Mouse (Mus musculus) gastrocnemius, adult 8-10 months (tissue): Measurements from ENCODE around the gene Sptlc3. TPM values are rescaled to one million over a fixed set of nuclear protein-coding genes. Genes with fewer than 3 reads are reported as not detected.

Experiments
- DNase-seq, 2 experiments: peaks; one replicate each; pipeline ENCODE4 v3.0.0; 2022; ENCODE audit warnings: low spot score in 2 of 2
- total RNA-seq, 4 experiments: library from RNA; stranded (reverse); gene quantifications; 2 replicates each; pipeline ENCODE4 v1.2.4; 2022

Sptlc3 gene
- not detected for total RNA-seq

DNA sequence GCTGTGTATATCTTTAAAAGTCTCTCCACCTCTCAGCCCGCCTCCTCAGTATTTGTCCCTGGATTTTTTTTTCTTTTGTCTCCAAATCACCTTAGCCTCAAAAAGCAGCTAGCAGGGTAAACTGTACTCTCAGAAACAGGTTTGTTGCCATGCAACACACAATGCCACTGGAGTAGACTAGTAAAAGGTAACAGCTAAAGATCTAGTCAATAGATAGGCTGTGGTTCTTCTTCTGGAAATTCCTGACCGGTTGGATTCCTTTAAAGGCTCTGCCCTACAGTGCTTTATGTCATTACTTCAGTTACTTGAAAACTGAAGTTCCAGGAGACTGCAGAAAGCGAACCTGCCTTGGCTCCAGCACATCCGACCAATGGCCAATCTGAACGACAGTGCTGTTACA lies at the start of gene Sptlc3:
TSS of gene Sptlc3 (plus strand) at position 78 of the 400 bp plus-strand sequence.
- no peak for DNase-seq

DNA sequence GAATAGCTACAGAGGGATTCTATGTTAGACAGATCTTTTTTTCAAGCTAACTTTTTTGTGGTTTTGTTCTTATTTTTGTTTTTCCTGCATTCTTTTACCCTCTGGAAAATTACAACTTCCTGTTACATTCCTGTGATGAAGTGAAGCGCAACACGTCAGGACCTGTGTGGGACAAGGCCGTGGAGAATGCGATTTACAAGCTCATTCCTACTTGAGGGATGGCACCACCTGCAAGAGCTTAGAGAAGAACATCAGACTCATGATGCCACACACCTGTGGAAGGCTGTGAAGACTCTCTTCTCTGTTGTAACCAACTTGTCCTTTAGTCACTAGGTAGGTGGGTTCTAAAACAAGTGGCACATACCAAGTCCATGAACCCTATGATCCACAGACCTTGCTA lies 26.0 kb upstream of the Sptlc3 start:
- no peak for DNase-seq

DNA sequence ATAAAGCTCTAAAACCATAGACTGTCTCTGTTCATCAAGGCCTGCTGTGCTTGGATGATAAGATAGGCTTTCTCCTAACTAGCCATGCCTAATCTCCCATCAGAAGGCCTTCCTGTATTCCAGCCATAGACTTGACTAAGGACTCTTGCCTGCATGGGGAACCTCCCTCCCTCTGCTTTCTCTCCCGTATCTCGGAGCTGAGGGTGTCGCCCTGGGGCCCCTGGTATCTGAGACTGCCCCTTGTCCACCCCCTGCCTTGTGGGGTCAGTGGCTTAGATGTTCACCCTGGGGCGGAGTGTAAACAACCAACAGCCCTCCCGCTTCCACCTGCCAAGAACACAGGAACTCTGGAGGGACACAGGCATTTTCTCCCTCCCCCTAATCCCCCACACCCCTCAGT lies 5.0 kb upstream of the Sptlc3 start:
- no peak for DNase-seq

DNA sequence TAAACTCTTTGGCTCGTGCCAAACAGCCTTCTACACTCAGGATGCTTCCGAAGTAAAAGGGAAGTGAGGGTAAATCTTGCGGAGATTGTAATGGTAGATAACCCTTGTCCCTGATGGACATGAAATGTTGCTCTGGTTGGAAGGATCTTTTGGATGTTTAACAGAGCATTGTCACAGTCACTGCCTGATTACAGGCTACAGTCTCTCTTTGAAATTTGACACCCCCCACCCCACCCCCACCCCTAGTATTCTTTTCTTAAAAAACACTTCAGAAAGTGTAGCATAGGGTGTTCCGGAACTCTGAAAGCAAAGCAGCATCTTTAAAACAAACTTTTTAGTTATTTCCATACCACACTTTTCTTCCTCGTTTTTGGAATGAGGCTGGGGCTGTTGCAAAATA lies 916 bp downstream of the Sptlc3 start:
- DNase-seq: no peak

DNA sequence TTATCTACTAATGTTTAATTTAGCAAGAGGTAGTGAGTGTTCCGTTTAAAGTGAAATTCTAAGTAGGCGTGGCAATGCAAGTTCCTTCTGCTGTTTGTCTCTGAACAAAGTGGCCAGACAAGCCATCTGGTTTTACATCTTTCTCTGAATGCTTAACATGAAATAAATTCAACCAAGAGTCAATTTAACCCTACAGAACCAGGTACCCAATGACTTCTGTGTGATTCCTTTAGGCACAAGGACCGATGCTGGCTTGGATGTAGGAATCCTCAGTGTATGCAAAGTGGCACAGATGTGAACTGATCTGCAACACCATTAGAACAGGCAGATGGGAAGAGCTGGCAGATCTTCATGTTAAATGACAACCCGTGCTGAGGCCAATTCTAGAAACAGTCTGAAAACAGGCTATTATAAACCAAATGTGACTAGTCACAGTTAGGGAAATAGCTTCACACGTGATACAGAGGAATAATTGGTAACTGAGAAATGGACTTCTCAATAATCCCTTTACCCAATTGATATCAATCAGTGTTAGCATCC lies 68.3 kb downstream of the Sptlc3 start:
- DNase-seq: no peak

DNA sequence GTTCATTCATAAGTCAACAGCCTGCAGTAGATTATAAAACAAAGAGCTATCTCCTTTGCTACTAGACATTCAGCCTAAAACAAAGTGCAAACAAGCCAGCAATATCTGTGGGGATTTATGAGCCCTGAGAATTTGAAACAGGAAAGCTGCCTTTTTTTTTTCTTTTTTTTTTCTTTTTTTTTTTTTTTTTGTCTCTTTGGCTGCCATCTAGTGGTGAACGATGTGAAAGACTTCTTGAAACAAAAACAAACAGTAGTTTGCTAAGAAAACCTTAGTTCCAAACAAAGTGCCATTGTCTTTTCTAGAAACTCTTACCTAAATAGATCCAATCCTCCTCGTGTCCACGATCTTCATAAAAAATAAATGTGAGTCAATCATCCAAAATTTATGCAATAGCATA lies 85.6 kb downstream of the Sptlc3 start:
- DNase-seq: no peak

DNA sequence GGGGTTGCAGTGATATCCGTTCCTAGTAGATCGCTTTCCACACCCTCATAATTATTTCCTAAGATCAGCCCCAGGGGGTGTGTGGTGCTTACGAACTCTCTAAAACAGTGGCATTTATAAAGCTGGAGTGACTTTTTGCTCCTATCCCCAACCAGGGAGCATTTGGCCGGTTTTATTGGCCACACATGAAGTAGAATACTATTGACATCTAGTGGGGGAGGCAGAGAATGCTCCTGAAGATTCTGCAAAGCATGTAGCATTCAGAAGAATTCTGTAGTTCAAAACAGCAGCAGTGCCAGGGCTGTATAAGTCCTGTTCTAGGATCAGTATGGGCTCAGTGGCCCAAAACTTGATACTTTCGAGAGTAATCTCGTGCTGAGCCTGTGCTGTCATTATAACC lies 89.1 kb downstream of the Sptlc3 start:
- DNase-seq: no peak

DNA sequence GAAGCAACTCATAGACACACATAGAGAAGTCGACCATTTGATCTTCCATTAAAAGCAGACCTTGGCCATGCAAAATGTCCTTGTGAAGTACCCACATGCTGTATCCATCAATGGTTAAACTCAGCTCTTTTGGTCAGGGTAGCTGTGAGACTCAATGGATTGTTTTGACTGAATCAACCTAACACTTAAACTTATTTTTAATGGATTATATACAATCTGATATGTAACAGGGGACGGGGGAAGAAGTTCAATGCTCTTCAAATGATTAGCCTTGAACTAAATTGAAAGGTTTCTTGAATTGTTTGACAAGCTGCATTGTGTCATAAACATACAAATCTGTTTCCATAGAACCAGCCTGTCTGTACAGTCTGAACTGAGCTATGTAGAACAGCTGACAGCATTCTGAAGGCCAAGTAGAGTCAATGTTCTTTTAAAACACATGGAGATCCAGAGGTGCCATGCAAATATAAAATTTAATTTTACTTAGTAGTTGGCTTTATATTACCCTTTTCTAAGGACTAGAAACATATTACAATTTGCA lies 94.0 kb downstream of the Sptlc3 start:
- no peak for DNase-seq

DNA sequence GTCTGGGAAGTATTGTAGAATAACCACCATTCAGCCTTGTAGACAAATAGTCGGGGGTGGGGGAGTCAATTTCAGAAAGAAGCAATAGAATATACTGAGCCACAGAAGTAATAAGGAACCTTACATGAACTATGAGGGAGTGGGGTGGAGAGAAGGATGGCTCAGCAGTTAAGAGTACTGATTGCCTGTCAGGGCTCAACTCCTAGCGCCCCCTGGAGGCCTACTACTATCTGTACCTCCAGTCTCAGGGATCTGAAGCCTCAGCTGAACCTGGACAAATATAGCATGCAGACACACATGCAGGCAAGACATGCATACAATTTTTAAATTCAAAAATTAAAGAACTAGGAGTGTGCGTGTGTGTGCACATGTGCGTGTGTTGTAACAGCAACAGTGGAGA lies 96.2 kb downstream of the Sptlc3 start:
- DNase-seq: no peak

DNA sequence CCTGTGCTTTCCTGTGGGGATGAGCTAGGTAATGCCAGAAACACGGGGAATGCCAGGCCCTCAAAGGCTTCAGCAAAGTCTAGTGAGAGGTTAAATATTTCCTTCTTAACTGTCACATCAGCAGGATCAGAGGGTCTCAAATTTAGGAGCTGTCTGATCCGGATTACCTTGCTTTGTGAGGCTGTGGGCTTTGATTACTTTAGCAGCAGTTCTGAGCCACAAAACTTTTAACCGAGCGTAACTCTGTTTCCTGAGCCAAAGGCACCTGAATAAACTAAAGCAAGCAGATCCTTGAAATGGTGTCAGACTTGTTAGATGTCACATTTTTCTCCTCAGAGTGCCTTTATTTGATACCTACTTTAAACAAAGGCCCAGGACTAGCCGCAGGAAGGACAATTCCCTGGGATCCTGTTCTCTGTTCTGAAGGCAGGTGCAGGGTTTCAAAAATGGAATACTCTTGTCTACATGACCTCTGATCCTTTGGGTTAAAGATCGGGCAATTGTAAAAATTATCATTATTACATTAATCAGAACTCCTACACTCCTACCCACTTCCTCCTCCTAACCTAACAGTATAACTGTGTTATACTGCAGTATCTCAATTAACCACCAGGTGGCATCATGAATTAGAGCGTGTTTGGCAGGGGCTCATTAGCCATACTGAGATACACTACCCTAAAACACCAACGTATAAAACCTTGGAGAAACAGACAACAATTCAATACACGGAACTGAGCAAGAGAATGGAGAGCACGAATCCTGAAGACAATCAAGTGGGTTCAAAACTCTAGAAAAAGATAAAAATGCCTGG lies 97.4 kb downstream of the Sptlc3 start:
- no peak for DNase-seq

DNA sequence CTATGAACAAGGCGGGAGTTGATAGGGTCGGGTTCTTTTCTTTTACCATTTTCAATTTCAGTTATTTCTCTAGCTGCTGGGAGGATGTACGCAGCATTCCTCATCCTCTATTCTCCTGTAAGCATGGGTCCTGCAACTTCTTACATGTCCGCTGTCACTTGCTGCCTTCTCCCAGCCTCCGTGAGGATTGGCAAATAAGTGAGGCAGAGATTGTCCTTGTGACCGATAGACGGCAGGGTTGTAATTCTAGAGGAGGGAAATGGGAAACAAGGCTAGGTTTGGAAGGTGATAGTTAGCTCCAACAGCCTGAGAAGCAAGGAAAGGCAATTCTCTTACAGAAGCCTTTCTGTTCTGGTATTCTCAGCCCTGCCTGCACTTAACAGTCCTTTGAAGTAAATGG lies 98.4 kb downstream of the Sptlc3 start:
- DNase-seq: no peak

DNA sequence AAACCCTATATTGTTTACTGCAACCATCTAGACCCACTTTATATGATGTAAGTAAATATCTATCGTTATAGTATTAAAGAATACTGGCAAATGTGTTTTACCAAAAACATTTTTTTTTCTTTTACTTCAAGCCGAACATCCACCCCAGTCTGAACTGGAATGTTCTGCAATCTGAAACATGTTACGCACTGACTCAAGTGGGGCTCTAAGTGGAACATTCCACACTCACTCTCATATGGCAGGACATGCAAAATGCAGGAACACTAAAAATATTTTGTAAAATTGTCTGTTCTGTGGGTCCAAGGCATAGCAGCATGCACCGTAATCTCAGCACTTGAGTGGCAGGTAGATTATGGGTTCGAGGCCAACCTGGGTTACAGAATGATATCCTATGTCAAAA lies 103.5 kb downstream of the Sptlc3 start:
- no peak for DNase-seq

DNA sequence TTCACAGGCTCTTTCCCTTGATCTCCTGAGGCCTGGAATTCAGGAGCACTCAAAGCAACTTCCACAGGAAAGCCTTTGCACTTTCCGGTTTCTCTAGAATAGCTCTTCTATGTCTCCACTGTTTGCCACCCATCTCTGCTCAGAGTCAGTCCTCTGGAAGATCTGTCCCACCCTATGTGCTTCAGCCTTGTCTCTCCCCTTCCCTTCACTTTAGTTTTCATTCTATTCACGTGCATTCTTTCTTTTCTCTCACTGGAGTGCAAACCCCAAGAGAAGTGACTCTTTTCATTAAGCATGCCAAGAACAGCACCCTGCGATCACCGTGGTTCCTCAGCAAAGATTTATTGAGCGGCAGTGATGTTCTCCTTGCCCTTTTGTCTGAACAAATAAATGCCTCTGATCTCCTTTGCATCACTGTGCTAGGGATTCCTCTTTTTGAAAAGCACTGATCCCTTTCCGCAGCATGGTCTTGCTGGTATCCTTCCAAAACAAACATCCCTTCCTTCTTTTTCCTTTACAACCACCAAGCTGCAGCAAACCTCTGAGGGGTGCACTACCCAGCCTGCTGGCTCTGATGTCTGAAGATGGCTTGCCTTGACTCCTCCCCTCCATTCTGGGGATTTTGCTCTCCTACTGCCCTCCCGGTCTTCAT lies 108.0 kb downstream of the Sptlc3 start:
- DNase-seq: no peak

DNA sequence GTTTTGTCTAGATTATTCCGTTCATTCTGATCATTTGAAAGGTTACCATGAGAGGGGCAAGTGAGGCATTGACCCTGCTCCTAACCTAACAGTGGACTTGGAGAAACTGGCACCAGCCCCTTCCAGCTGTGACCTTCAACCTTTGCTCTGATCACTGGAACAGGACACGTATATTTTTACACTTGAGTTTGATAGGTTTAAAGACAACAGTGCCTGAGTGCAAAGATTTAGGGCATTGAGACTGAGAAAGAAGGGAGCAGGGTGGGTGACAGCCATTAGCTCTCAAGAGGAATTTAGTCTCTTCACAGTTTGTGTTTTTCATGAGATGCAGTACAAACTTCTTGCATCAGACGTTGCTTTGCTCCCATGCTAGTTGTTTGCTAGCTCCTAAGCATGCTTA lies 114.5 kb downstream of the Sptlc3 start:
- no peak for DNase-seq

DNA sequence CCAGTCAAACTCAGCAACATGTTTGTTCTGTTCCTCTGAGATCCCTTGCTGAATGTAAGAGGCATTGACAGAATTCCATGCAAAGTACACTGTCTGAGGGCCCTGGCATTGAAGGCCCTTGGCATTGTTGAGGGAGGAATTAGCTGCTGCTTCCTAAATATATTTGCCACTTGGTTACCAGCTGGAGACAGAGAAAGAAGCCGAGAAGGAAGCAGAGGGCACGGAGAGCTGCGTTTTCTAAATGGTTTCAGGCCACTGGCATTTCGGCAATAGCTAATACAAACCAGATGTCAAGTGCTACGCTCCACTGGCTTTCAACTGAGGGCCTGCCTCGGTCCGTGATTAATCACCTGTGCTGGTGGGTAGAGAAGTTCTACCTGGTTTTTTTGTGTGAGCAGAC lies 115.1 kb downstream of the Sptlc3 start:
- DNase-seq: no peak

DNA sequence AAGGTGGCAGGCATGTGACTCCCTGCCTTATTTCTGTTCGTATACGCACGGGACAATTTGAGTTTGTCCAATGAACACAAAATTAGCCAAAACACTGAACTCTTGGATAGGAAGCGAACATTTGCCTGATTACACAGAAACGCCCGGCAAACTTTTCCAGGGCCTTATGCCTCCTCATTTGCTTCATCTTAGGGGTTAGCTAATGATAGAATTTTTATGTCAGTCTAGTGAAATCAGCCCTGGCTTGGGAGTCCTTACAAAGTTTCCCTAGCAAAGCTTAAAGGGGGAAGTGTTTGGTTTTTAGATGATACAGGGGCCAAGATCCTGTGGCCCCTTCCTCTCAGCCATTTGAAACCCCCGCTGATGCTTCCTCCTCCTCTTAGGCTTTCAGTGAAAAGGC lies 115.5 kb downstream of the Sptlc3 start:
- no peak for DNase-seq

DNA sequence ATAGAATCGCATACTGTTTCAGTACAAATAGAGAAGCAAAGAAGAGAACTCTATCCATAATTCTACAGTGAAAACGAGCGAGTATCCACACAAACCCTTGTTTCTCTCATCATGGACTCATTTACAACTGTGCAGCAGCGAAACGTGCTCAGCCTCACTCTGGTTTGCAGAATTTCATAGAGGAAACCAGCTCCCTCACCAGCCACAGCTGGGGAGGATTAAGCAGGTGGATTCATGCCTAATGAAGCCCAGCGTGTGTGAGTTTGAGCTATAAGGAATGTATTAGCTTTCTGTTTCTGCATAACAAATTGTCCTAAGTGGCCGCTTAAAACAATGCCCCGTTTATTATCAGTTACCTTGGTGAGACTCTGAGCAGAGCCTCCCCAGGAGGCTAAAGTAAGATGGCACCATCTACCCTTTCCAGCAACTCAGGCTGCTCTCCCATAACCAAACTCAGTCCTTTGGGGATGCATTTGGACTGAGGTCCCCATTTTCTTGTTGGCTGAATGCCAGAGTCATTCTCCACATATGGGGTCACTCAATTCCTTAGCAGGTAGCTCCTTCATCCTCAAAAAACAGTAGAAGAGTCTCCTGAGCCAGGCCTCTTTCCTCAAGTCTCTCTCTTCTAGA lies 116.1 kb downstream of the Sptlc3 start:
- no peak for DNase-seq

DNA sequence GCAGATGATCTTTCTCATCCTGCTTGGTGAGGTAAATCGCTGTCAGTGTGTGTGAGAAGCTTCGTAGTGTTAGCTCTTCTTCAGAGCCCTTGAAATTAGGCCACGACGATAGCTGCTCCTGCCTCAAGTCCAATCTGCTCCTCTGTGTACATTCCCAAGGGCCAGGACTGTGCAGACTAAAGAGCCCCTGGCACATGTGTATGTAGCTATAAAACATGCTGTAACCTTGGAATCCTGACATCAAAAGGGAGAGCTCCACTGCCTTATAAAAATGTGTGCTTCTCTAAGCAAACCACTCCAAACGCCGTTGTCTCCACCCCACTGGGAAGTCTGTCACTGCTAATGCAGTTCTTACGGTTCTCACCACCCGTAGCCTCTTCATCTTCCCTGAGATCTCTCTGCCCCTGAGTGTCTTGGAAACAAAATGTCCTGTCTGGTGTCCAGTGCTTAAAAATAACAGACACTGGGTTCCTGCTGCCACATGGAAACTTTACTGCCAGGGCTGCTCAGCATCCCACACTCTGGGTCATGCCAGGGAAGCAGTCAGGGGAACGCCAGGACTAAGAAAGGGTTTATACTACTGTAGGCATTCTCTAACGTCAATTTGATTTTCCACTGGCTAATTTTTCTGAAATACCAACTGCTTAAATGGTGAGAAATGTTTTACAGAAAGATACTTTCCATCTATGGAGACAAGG lies 118.8 kb downstream of the Sptlc3 start:
- peak in 1 of 2 experiments; percentile 6 for DNase-seq

DNA sequence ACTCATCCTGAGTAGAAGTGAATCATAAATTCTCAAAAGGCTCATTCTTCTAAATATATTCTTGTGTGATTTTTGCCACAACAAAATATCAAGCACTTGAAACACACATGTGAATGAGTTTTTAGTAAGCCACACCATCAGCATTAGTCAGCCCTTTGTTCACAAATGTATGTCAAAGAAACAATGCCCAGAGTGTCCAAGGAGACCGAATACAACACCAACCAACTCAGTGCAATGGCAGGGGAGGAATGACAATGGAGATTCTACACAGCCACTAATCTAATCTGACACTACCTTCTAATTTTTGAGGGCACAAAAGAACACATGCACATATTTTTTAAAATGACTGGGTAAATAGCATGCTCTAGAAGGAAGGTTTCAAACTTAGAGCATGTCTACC lies 132.8 kb downstream of the Sptlc3 start:
- DNase-seq: no peak

DNA sequence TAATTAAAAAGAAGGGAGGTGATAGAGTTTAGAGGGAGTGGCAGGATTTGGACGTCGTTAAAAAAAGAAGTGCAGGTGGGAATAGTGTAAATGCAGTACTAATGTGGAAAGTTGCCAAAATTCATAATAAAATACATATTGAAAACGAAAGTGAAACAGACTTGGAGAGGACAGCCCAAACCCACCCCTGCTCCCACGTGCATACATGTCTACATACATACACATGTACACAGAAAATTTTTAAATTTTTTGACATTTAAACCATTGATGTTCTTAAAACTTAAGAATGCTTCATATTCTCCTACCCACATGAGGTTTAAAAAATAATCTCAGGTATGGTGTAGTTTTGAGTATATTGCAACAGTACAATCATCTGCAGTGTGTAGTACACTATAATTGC lies 135.0 kb downstream of the Sptlc3 start:
- DNase-seq: no peak

DNA sequence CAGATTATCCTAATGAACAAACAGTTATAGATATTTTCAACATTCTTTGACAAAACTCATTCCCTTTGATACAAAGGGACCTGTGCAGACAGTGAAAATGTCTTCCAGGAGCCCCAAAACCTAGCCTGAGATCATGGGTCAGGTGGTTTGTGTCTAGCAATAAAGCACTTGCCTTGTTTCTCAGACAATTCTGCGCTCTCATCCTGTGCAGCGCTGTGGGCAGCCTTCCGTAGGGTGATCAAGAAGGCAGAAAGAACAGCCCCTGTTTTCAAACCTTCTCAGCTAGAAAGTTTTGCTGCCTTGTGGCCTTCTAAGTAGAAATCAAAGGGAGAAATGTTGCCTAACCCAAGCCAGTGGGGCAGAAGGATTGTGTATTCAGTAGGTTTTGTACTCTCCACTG lies 135.9 kb downstream of the Sptlc3 start:
- no peak for DNase-seq

DNA sequence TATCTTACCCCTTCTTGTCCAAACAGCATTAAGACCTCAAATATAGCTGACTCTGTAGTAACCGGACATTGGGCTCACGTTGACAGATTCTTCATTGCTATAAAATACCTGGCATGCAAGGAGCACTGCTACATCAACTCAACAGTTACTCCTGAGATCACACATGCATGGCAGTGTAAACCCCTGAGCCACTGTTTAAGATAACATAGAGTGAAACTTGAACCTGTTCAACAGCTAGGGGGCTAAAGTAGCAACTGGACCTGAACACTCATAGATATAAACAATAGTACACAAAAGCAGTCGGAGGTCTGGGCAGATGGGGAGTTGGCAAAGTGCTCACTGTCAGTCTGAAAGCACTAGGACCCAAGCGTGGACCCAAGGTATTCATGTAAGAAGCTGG lies 140.8 kb downstream of the Sptlc3 start:
- DNase-seq: no peak
